Mouse (Mus musculus) lung, adult 2 months (tissue): ENCODE measurements around the gene Bcas3.

ENCODE experiments used
- CTCF ChIP-seq: fragments of 200-500 bp; IDR thresholded peaks from 2 replicates; pipeline ENCODE4 v1.5.1; 2011; ENCODE audit warnings: mild to moderate bottlenecking, low read length, control low read depth; ENCODE audit not compliant: insufficient read depth
- POLR2A ChIP-seq: fragments of 200-500 bp; IDR thresholded peaks from 2 replicates; pipeline ENCODE4 v1.6.1; 2011; ENCODE audit warnings: low read depth, mild to moderate bottlenecking, control low read depth, low read length, borderline replicate concordance; ENCODE audit errors: extremely low read depth

DNA sequence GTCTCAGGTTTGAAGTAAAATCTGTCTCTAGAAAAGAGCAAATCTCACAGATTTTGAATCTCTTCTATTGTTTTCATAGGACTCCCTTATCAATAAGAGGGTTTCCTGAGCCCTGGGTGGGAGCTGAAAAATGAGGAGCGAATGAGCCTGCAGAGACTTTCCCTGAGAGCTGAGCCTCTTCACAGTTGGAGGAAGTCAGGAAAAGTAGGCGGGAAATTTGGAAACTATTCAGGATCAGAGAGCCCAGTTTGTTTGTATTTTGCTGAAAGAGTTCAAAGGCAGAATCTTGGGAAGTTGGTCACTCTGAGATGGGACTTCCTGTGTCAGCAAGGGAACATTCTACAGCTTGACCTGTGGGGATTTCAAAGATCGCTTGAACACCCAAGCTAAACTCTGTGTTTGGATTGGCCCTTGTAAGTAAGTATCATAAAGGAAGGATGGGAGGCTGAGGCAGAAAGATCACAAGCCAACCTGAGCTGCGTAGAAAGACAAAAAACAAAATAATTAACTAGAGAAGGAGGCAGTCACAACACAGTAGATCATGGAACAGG is 379.6 kb downstream of the Bcas3 start:
- no peak for TF ChIP-seq CTCF
- TF ChIP-seq POLR2A = no peak
